Mouse (Mus musculus) hematopoietic stem cell, adult 5-6 weeks (primary cell): ENCODE data around the gene Hipk2. TPM values are rescaled to one million over a fixed set of nuclear protein-coding genes. Genes with fewer than 3 reads are reported as not detected.

Source experiments
- ATAC-seq, 2 experiments: fragments of 125-278 bp in 1 of 2; replicated peaks in 1 of 2; 2 replicates each; pipeline ENCODE4 v1.8.0; 2016 to 2017; ENCODE audit warnings: inconsistent platforms in 2 of 2, mild to moderate bottlenecking in 2 of 2, moderate number of reproducible peaks in 2 of 2, low read depth in 1 of 2, moderate TSS enrichment in 1 of 2; ENCODE audit not compliant: low FRiP score in 2 of 2, poor library complexity in 2 of 2, severe bottlenecking in 2 of 2, insufficient read depth in 1 of 2, low TSS enrichment in 1 of 2
- total RNA-seq: library from RNA; stranded (forward); fragments of 172-1452, 232-1000 nt; gene quantifications from 2 replicates; pipeline ENCODE4 v1.2.3, GENCODE M21; 2017

Gene Hipk2
- total RNA-seq, 1 experiment from 2014 or later = 11.8 TPM

DNA sequence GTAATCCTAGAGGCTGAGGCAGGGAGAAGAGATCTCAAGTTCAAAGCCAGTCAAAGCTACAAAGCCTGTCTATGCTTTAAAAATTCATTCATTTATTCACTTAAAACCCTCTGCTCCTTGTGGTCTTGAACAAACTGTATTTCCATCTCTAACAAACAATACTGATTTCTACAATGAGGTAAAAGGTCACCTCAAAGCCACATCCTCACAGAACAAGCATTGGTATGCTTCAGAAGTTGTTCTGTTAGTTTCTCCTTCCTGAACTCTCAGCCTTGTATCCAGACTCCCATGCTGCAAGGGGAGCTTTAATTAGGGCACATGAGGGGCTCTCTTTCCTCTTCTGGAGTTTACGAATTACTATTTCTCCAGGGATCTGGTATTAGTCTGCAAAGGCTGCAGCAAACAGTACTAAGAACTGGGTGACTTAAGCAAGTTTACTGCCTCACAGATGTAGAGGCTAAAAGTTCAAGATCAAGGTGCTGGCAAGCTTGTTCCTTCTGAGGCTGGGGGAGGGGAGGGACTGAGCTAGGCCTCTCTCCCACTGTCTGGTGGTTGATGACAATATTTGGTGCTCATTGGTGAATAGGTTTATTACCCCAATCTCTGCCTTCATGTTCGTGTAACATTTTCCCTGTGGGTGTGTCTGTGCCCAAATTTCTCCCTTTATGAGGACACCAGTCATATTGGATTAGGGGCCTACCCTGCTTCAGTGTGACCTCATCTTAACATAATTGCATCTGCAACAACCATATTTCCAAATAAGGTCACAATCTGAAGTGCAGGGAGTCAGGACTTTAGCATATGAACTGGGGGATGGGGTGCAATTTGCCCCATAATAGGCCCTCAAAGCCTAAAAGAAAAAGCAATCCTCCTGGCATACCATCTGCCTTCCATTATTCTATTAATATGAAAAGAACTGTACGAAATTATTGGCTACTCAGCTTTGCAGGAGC, 27.7 kb downstream of the Hipk2 start:
- 0 out of 4 replicates have a peak, but pooled peaks of 1 of the 2 experiments have one; percentile 46 for ATAC-seq

DNA sequence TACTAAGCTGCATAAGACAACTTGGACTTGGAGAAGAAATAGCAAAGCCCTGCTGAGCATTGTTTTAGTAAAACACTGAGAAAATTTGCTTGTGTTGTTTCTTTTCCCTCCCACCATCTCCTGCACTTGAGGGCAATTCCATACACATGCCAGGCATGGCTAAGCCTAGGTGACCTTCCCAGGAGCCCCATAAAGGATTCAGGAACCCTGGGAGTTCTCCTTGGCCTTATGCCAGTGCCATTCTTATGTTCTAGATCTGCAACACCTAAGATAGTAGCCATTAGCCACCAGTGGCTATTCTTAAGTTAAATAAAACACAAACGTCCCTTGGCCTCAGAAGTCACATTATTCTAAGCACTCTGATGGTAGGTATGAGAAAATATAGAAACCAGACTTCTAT, 28.5 kb downstream of the Hipk2 start:
- ATAC-seq = no peak

DNA sequence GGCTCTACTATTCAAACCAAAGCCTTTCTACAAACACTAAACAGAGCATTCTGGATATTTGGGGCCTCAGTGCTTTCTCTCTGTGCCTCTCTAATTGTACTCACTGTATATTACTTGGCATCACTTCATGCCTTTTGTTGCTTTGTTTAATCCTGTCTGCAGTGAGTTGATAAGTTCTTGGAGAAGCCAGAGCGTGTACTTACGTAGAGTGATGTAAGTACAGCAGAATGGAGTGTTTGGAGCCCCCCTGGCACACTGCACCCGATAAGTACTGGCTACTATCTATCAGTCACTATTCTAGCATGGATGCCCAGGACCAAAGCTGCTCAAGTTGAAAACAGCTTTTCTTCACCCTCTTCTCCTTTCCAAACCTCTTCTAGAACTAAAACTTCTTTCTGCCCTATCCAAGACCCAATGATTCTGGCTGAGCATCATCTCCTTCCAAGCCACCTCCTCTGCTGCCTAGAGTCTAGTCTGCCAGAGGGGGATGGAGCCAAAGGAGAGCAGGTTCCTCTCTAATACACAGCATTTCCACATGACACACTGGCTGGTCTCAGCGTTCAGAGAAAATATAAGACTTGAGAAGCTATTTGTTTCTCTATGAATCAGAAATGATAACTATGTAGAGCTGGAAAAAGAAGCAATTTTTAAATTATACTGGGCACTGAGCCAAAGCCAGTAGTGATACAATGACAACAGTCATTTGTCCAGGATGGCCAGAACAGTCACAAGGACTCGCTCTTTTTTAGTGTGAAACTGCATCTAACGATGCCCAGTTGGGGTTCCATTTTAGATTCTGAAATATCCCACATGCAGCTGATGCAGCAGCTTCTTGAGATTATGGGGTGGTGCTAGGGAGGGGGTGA, 29.4 kb downstream of the Hipk2 start:
- no peak for ATAC-seq

DNA sequence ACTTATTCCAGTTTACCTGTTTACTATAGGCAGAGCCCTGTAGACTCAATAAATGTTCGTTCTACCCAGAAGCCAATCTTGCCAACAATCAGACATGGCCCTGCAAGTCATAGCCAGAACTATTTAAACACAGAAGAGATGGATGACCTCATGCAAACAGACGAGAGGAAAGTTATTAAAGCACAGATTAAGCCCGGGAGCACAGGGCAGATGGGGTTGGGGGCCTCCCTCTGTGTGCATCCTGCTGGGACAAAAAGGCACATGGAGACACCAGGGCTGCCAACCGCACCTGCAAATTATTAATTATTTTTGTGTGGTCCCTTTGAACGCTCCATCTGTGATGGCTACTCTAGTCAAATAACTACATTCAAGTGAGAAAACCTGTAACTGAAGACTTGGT, 30.1 kb downstream of the Hipk2 start:
- ATAC-seq = no peak

DNA sequence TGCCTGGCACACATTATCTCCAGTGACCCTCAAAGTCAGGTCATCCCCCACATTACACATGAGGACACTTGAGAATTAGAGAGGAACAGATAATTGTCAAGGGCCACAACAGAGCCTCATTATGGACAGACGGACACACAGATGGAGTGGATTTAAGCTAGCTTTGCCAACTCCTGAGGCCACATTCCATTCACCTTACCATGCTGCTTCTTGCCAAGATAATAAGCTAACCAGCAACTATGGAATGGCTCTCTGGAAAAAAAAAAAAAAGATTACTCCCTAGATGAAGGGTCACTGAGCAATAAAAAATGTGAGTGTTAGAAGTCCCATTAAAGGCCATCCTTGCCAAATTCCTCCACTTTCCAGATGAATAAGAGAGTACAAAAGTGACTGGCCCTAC, 30.8 kb downstream of the Hipk2 start:
- ATAC-seq = no peak

DNA sequence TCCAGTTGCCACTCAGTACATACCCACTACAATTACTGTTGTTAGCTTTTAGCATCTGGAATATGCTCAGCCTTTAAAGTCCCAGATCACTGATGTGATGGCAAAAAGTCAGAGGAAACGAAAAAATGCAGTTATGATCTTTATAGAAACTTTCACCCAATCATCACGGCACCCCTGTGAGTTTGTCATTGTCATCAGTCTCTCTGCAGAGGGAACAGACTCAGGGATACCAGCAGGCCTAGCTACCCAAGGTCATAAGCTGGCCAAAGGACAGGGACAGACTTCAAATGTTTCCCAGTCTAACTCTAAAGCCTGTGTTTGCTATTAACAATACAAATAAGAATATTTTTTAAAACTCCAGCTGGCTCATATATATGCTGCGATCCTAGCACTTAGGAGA, 34.4 kb downstream of the Hipk2 start:
- no peak for ATAC-seq

DNA sequence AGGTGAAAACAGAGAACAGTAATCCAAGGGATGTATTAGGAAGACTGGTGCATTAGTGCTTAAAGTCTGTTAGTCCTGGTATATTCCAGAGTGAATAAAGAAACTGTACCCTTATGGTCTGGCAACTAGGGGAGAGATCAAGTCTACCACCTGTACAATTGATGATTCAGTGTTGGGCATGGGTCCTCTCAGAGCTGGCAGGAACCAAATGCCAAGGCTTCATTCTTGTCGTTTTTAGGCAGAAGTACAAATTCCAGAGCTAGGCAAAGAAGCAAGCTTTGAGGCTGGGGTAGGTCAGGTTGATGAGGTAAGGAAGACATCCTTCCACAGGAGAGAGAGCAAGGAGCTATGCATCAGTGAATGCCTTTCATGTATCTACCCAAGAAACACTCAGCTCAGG, 35.2 kb downstream of the Hipk2 start:
- no peak for ATAC-seq

DNA sequence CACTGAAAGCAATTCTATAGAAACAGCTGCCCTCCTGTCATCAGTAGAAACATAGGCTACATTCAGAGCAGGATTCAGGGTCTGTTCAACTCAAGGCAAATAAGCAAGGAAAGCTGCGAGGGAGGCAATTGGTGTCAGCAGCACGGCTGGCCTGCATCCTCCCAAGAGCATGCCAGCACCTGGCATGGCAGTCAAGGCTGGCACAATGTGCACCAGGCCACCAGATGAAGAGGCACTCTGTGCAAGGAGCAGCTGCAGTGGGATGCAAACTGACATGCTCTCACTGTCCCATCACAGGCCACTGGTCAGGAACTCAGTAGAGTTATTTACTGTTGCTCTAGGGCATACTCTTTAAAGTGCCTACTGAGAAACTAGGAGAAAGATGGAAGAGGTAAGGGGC, 35.6 kb downstream of the Hipk2 start:
- no peak for ATAC-seq

DNA sequence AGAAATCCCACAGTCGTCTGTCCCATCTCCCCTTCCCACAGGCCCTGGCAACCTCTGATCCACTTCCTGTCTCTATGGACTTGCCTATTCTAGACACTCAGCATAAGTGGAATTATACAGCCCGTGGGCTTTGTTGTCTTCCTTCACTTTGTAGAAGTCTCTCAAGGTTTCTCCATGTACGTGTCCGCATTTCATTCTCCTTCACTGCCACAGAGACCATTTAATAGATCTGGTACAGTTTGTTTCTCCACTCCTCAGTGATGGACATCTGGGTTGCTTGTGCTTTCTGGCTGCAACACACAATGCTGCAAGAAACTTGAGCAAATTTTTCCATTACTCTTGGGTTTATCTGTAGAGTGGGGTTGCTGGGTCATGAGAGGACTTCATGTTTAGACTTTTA, 36.1 kb downstream of the Hipk2 start:
- ATAC-seq = no peak

DNA sequence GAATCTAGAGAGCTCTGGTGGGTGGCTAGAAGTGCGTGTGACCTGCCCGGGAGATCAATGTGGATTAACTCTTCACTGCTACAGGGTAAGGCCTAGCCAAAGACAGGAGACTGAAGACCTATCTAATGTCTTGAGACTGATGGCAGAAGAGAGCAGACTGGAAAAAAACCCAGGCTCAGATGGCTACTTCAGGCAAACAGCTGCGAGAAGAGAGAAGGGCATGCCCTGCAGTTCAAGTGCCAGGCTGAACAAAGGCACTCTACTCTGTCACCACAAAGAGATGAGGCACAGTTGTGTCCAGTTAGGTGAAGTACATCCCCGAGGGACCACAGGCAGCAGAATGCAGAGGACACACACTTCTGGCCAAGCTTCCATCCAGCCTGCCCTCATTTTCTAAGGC, 37.9 kb downstream of the Hipk2 start:
- ATAC-seq = no peak

DNA sequence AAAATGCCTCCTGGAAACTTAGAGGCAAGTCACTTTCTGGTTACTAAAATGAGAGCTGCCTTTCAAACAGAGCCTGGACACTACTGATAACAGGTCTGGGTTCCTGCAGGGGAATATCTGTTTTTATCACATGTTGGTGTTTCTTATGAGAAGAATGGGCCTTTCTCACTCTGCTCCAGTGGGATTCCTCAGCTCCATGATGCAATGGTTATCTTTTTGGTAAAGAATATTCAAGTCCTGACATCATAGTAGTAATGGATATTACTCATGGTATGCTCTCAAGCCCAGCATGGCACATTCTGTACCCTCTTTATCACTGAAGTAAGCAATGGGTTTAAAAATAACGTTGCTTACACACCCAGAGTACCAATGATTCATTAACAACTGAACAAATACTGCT, 40.7 kb downstream of the Hipk2 start:
- peak in 1 of 2 experiments; percentile 21; a peak in 1 of 4 replicates for ATAC-seq

DNA sequence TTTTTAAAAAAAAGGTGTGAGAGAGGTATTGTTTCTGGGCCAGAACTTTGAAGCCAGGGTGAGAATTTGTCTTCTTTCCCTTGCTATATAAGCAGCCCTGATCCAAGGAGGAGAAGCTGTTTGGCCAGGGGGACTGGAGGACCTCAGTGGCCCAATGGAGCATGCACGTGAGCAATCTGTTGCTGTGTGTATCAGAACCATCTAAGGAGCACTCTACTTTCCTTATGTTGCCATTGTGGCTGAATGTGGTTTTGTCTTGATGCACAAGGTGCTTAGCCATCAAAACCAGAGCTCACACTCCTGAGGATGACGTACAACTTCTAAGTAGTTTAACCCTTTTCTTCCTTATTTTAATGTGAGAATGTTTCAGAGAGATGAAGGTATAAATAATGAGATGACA, 41.2 kb downstream of the Hipk2 start:
- ATAC-seq = 0 out of 4 replicates have a peak, but pooled peaks of 1 of the 2 experiments have one; percentile 27

DNA sequence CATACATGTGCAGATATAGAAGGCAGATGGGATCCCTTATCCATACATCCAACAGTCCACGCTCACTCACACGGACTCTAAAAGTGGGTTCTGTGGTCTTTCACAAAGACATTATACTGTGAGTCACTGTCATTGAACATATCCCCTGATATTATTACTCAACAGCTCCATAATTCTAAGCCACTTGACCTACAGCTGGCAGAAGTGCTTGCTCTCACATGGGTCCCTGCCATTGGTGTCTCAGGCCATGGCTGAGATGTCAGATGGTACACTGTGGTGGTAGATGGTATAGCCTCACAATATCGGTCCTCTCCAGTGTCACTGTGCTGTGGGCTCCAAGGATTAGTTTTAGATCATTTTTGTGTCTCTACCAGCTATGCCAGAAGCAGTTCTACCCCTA, 42.2 kb downstream of the Hipk2 start:
- no peak for ATAC-seq

DNA sequence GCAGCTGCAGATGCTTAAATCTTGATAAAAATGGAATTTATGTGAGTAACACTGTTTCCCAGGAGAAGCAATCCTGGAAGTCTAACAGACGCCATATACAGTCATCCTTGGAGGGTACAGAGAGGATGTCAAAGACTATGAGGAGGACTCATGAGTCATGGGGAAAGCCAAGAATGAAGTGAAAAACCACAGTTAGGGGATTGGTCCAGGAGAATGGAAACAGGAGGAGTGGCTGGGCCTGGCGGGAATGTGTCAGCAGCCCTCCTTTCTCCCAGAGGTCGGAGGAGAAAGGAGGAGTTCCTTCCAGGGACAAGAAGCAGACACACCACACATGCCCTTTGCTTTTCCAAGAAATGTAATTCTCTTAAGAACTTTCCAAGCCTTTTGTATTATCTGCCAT, 46.5 kb downstream of the Hipk2 start:
- ATAC-seq = no peak

DNA sequence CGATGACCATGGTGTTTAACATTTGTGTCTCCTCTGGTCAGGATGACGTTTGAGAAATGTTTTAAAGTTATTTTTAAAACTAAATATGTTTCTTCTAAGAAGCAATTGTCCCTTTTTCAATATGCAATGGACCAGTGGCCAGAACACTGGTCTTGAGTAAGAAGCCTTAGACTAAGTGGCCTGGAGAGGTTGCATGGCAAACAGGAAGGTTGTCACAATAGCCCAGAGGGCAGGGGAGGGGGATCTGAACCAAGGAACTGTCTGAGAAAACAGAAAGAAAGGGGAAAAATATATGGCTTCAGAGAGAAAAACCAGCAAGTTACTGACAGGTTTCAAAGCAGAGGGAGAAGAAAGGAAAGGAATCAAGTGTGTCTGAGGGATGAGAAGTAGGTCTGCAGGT, 47.8 kb downstream of the Hipk2 start:
- peak in 1 of 2 experiments; percentile 52; a peak in 1 of 4 replicates for ATAC-seq

DNA sequence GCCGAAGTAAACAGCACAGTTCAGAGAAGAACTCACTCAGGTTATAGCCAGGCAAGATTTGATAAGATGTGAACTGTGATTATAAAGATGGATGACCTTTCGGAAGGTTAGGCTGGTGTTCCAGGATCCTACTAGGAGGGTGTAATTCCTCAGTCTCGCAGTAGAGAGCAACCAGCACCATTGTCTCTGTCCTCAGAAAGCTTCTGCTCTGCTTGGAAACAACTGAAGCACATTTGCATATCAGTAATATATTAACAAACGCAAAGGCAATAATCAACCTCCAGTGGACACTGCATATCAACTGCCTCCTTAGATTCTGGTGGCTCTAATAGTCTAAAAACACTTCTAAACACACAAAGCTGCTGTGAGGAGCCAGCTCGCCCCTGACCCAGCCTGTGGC, 48.5 kb downstream of the Hipk2 start:
- no peak for ATAC-seq

DNA sequence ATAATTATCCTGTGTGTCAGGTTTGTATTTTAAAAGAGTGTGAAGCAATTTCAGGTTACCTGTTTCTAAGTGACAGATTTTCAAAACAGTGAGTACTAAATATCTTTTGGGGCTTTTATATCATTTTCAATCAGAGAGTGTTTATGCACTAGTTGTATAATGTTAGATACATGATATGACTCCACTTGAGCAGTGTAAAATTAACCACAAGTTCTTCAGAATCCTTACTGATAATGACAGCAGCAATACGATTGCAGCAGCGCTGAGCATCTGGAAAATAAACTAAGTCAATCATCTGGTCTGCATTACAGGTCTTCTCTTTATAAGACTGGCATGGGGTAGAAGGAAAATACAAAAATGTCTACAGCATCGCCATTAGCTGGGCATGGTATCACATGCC, 49.1 kb downstream of the Hipk2 start:
- no peak for ATAC-seq

DNA sequence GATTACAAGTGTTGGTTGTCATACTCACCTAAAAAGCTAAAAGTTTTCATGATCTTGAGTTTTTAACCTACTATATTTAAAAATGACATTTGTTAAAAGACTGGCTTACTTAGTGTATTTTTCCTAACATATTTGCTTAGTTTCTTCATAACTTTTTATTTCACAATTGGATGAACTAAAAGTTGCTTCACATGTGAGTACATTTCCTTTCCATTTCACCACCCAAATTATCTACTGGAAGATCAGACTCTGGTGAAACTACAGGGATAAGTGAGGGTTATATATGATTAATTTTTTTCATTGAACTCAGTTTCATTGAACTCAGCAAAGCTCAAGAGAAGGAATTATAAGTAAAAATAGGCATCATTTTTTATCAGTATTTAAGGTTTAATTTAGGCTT, 50.1 kb downstream of the Hipk2 start:
- ATAC-seq = no peak
